Mouse (Mus musculus): Measurements from ENCODE around the gene Magi3. TPM values are rescaled to one million over a fixed set of nuclear protein-coding genes. Genes with fewer than 3 reads are reported as not detected.

The Magi3 gene
- polyA plus RNA-seq (2015; fragmentation: Nextera tagmentation; extraction: Ambion mirVana), result 4.8 and 6.1 TPM in 2 replicates

DNA sequence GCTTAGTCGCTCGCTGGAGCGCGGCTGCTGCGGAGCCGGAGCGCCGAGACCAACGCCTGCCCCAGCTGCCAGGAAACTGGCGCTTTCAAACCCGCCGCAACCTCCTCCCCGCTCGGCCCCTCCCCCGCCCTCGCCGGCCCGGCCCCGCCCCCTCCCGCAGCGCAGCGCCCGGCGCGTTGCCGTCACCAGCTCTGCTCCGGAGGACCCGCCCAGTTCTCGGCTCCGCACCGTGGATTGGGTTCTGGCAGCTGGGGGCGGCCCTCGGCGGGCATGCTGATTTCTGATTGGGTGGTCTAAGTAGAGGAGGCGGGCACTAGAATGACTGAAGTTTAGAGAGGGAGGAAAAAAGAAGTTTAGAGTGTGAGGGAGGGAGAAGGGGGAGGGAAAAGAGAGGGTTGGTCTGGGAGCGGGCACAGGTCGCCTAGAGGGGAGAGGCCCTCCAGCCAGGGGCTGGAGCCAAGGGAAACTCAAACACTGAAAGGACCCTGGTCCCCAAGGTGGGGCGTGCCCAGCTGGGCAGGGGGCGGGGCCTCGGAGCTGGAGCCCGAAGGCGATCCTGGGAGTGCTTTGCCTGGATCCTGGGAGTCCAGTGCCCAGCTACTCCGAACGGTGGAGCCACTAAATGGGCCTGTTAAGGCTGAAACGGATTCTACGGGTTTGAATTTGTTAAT, at the start of gene Magi3:
Gene Magi3, minus strand, starts transcription at position 80 of the 671 bp plus-strand sequence.
- H3K27ac ChIP-seq (ENCODE audit: low read length), result peak within 1 kb of the TSS; percentile 95
- peak within 1 kb of the TSS; percentile 90 for H3K9ac ChIP-seq (ENCODE audit: low read depth, low read length)
- no peaks in the 10 kb centered on the region for H3K9me3 ChIP-seq (replicated peaks; ENCODE audit: control insufficient read depth, low read length, poor library complexity, severe bottlenecking)
- no peaks in the 10 kb centered on the region for H3K27me3 ChIP-seq (ENCODE audit: control insufficient read depth, insufficient read depth, low read depth, low read length)
- H3K4me1 ChIP-seq (ENCODE audit: control insufficient read depth, insufficient read depth, low read length), result peaks cover 8% of the 10 kb centered on the region
- peak within 1 kb of the TSS; percentile 74 for H3K4me3 ChIP-seq (ENCODE audit: low read depth, low read length)
- peak; percentile 100 for ATAC-seq
- H3K36me3 ChIP-seq (ENCODE audit: control insufficient read depth, insufficient read depth, low read length), result no peaks in the 10 kb centered on the region
- WGBS, result 0% methylated on average over 42 of the region's 46 CpGs
- peak within 1 kb of the TSS; percentile 62 for H3K4me2 ChIP-seq (ENCODE audit: low read length)

DNA sequence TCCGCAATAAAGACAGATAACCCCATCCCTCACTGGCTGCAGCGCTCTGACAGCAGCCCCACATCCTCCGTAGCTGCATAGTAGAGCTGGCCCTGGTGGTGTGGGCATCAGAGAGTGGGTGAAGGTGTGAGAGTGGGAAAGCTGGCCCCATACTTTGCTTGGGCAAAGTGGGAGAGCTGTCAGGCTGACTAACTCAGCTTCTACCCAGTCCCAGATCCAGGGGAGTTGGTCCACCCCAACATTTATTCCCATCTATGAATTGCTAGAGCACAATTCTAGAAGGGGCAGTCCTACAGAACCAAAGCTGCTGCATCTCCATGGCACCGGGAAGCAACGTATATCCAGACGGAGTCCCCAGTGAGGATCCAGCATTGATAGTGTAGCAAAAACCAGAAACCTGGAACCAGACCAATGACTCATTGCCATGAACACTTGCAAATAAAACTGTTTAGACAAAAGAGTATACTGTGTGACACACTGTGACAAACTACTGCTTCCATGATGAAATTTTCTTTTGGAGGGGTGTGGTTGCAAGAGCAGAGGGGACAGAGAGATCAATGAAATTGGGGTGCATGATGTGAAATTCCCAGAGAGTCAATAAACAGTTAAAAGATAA, 44.5 kb upstream of the Magi3 start:
- no peak overlapping the region for H3K27ac ChIP-seq (ENCODE audit: low read length)
- H3K27me3 ChIP-seq (ENCODE audit: control insufficient read depth, insufficient read depth, low read depth, low read length), result no peaks in the 10 kb centered on the region
- ATAC-seq, result no peak
- no peaks in the 10 kb centered on the region for H3K36me3 ChIP-seq (ENCODE audit: control insufficient read depth, insufficient read depth, low read length)
- H3K4me3 ChIP-seq (ENCODE audit: low read depth, low read length), result no peak overlapping the region
- H3K9ac ChIP-seq (ENCODE audit: low read depth, low read length), result no peak overlapping the region
- WGBS, result 92% methylated on average over 6 of the region's 6 CpGs
- no peaks in the 10 kb centered on the region for H3K4me1 ChIP-seq (ENCODE audit: control insufficient read depth, insufficient read depth, low read length)
- H3K9me3 ChIP-seq (replicated peaks; ENCODE audit: control insufficient read depth, low read length, poor library complexity, severe bottlenecking), result no peaks in the 10 kb centered on the region
- H3K4me2 ChIP-seq (ENCODE audit: low read length), result no peak overlapping the region

DNA sequence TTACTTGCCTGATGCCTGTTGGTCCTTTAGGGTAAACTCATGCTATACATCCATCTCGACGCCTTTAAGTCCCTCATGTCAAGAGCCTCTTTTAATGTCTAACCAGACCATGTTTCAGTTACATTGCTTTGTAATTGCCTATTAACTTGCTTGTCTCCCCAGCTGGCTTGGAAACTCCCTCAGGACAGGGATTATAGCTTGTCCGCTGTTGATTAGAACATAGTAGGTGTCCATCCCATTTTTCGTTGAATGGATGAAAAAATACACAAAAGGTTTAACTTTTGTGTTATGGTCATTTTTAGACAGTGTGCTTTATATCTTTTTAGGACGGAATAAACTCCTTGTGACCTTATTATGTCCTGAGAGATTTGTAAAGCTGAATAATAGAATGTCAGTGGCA, 40.0 kb upstream of the Magi3 start:
- ATAC-seq, result no peak
- Histone ChIP-seq H3K36me3 (ENCODE audit: control insufficient read depth, insufficient read depth, low read length) (no peaks in the 10 kb centered on the region), H3K4me1 (ENCODE audit: control insufficient read depth, insufficient read depth, low read length) (no peaks in the 10 kb centered on the region), H3K4me2 (ENCODE audit: low read length) (no peak overlapping the region), H3K9ac (ENCODE audit: low read depth, low read length) (no peak overlapping the region), H3K27me3 (ENCODE audit: control insufficient read depth, insufficient read depth, low read depth, low read length) (no peaks in the 10 kb centered on the region), H3K9me3 (replicated peaks; ENCODE audit: control insufficient read depth, low read length, poor library complexity, severe bottlenecking) (no peaks in the 10 kb centered on the region), H3K27ac (ENCODE audit: low read length) (no peak overlapping the region), H3K4me3 (ENCODE audit: low read depth, low read length) (no peak overlapping the region)
- WGBS, result 41% methylated on average over 5 of the region's 5 CpGs

DNA sequence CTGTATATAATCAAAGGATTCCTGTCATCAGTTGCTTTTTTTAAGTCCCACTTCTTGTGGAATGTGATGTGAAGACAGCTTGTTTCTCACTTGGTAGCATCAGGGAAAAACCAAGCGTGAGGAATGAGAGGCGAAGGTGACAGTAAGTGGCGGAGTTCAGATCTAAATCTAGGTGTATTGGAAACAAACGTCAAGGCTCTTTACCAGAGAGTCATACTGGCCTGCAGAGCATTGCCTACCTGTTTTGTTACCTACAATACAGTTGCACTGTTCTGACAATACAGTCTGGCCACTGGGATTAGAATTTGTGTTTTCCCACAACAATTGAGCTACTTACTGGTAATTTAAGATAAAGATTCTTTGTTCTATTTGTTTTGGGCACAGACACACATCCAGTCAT, 39.0 kb upstream of the Magi3 start:
- no peak overlapping the region for H3K4me3 ChIP-seq (ENCODE audit: low read depth, low read length)
- ATAC-seq, result no peak
- 96% methylated on average over 4 of the region's 4 CpGs for WGBS
- H3K9ac ChIP-seq (ENCODE audit: low read depth, low read length), result no peak overlapping the region
- no peaks in the 10 kb centered on the region for H3K27me3 ChIP-seq (ENCODE audit: control insufficient read depth, insufficient read depth, low read depth, low read length)
- no peak overlapping the region for H3K4me2 ChIP-seq (ENCODE audit: low read length)
- no peak overlapping the region for H3K27ac ChIP-seq (ENCODE audit: low read length)
- H3K9me3 ChIP-seq (replicated peaks; ENCODE audit: control insufficient read depth, low read length, poor library complexity, severe bottlenecking), result no peaks in the 10 kb centered on the region
- H3K36me3 ChIP-seq (ENCODE audit: control insufficient read depth, insufficient read depth, low read length), result no peaks in the 10 kb centered on the region
- H3K4me1 ChIP-seq (ENCODE audit: control insufficient read depth, insufficient read depth, low read length), result no peaks in the 10 kb centered on the region

DNA sequence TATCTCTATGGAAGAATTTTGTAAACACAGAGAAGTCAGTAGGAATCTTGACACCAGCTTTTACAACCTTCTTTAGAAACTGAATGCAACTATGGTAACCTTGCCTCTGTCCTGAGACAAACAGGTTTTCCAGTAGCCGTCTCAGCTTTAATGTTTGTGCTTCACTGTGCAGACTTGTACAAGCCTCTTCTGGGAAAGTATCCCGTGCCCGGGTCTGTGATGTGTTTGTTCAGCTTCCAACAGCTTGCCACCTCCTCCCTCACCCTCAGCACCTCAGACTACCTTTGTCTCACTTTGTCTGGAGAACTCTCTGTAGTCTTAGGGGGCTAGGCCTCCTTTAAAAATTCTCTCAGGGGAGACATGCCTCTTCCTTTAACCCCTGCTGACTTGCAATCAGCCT, 36.9 kb upstream of the Magi3 start:
- ATAC-seq, result no peak
- Histone ChIP-seq H3K4me1 (ENCODE audit: control insufficient read depth, insufficient read depth, low read length) (no peaks in the 10 kb centered on the region), H3K4me3 (ENCODE audit: low read depth, low read length) (no peak overlapping the region), H3K27ac (ENCODE audit: low read length) (no peak overlapping the region), H3K9ac (ENCODE audit: low read depth, low read length) (no peak overlapping the region), H3K27me3 (ENCODE audit: control insufficient read depth, insufficient read depth, low read depth, low read length) (no peaks in the 10 kb centered on the region), H3K4me2 (ENCODE audit: low read length) (no peak overlapping the region), H3K9me3 (replicated peaks; ENCODE audit: control insufficient read depth, low read length, poor library complexity, severe bottlenecking) (no peaks in the 10 kb centered on the region), H3K36me3 (ENCODE audit: control insufficient read depth, insufficient read depth, low read length) (no peaks in the 10 kb centered on the region)
- 81% methylated on average over 3 of the region's 3 CpGs for WGBS

DNA sequence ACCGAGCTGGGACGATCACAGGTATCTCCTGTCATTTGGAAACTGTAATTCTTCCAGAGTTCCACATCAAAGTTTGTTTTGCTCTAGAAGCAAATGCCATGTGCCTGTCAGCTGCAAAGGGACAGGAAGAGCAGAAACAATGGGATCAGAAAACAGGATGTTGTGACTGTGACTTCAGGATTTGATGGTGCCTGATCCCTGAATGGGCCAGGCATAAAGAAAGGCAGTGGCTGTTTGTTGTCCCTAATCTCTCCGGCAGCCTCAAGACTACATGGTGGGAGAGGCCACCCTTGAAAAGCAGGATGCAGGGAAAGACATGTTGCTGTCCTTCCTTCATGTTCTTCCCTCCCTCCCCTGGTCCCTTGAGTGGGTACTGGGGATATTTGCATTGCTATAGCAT, 33.6 kb upstream of the Magi3 start:
- ATAC-seq, result no peak
- Histone ChIP-seq H3K36me3 (ENCODE audit: control insufficient read depth, insufficient read depth, low read length) (no peaks in the 10 kb centered on the region), H3K27ac (ENCODE audit: low read length) (no peak overlapping the region), H3K27me3 (ENCODE audit: control insufficient read depth, insufficient read depth, low read depth, low read length) (no peaks in the 10 kb centered on the region), H3K9ac (ENCODE audit: low read depth, low read length) (no peak overlapping the region), H3K4me3 (ENCODE audit: low read depth, low read length) (no peak overlapping the region), H3K4me1 (ENCODE audit: control insufficient read depth, insufficient read depth, low read length) (no peaks in the 10 kb centered on the region), H3K4me2 (ENCODE audit: low read length) (no peak overlapping the region), H3K9me3 (replicated peaks; ENCODE audit: control insufficient read depth, low read length, poor library complexity, severe bottlenecking) (no peaks in the 10 kb centered on the region)
- 32% methylated on average over 3 of the region's 3 CpGs for WGBS

DNA sequence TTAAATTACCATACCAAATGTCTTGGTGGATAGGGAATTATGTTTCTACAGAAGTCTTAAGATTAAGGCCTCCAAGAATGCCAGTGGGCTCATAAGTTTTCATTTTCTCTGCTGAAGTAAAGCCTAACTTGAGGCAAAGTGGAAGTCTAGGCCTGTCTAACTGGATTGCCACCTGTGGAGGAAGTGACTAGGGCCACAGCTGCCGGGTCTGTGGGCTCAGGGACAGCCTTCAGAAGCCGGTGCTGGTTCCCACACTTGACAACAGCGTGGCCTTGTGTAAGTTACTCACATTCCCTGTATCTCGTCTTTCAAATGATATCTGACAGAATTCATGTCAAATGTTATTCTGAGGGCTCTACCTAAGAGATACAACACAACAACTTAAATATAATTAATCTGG, 27.7 kb upstream of the Magi3 start:
- no peaks in the 10 kb centered on the region for H3K4me1 ChIP-seq (ENCODE audit: control insufficient read depth, insufficient read depth, low read length)
- no peak overlapping the region for H3K27ac ChIP-seq (ENCODE audit: low read length)
- ATAC-seq, result no peak
- no peak overlapping the region for H3K9ac ChIP-seq (ENCODE audit: low read depth, low read length)
- 83% methylated on average over 4 of the region's 4 CpGs for WGBS
- no peak overlapping the region for H3K4me2 ChIP-seq (ENCODE audit: low read length)
- H3K27me3 ChIP-seq (ENCODE audit: control insufficient read depth, insufficient read depth, low read depth, low read length), result no peaks in the 10 kb centered on the region
- H3K4me3 ChIP-seq (ENCODE audit: low read depth, low read length), result no peak overlapping the region
- H3K36me3 ChIP-seq (ENCODE audit: control insufficient read depth, insufficient read depth, low read length), result no peaks in the 10 kb centered on the region
- no peaks in the 10 kb centered on the region for H3K9me3 ChIP-seq (replicated peaks; ENCODE audit: control insufficient read depth, low read length, poor library complexity, severe bottlenecking)

DNA sequence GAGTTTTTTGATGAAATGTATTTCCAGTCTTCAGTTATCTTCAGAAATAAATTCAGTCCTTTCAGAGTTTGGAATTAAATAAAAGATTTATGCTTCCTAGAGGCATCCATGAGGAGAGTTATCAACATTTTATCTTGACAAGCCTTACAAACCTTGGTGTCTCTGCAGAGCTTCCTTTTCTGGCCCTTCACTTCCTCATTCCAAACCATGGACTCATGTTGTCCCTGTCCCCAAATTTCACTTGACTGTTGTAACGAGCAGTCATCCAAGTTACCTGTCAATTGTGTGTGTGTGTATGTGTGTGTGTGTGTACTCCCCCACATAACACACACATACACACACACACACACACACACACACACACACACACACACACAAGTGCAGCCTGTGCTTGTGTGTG, 26.9 kb upstream of the Magi3 start:
- Histone ChIP-seq H3K9ac (ENCODE audit: low read depth, low read length) (no peak overlapping the region), H3K36me3 (ENCODE audit: control insufficient read depth, insufficient read depth, low read length) (no peaks in the 10 kb centered on the region), H3K4me2 (ENCODE audit: low read length) (no peak overlapping the region), H3K27ac (ENCODE audit: low read length) (no peak overlapping the region), H3K4me3 (ENCODE audit: low read depth, low read length) (no peak overlapping the region), H3K27me3 (ENCODE audit: control insufficient read depth, insufficient read depth, low read depth, low read length) (no peaks in the 10 kb centered on the region), H3K4me1 (ENCODE audit: control insufficient read depth, insufficient read depth, low read length) (no peaks in the 10 kb centered on the region), H3K9me3 (replicated peaks; ENCODE audit: control insufficient read depth, low read length, poor library complexity, severe bottlenecking) (no peaks in the 10 kb centered on the region)
- ATAC-seq, result no peak
- WGBS, result 81% methylated on average over 1 of the region's 1 CpGs

DNA sequence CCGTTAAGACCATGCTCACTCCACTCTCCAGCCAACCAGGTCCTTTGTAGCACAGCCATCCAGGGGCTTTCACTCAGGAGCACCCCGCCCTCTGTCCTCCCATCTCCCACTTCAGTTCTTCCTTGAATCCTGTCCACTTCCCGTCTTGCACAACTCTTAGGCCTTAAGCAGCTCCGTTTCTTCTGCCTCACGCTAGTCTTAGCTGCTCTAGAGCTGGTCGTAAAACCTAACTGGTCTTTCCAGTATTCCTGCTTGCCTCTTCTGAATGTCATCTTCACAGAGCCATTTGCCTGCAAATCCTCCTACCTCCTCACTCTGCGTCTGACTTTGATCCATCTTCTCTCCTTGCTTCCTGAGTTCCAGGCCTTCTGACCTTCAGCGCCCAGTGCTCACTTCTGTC, 24.2 kb upstream of the Magi3 start:
- no peaks in the 10 kb centered on the region for H3K9me3 ChIP-seq (replicated peaks; ENCODE audit: control insufficient read depth, low read length, poor library complexity, severe bottlenecking)
- WGBS, result 90% methylated on average over 8 of the region's 8 CpGs

More for the DNA sequence above, 24.2 kb upstream of the Magi3 start:
- Histone ChIP-seq H3K27me3 (ENCODE audit: control insufficient read depth, insufficient read depth, low read depth, low read length) (no peaks in the 10 kb centered on the region), H3K4me3 (ENCODE audit: low read depth, low read length) (no peak overlapping the region), H3K9ac (ENCODE audit: low read depth, low read length) (no peak overlapping the region), H3K4me1 (ENCODE audit: control insufficient read depth, insufficient read depth, low read length) (no peaks in the 10 kb centered on the region), H3K27ac (ENCODE audit: low read length) (no peak overlapping the region), H3K36me3 (ENCODE audit: control insufficient read depth, insufficient read depth, low read length) (no peaks in the 10 kb centered on the region), H3K4me2 (ENCODE audit: low read length) (no peak overlapping the region)
- no peak for ATAC-seq
